Mouse (Mus musculus) heart, postnatal 14 days (tissue): ENCODE results near the gene Cort. TPM values are rescaled to one million over a fixed set of nuclear protein-coding genes. Genes with fewer than 3 reads are reported as not detected.
"Not testable (repeated sequence)": the region's sequence is repeated elsewhere in the genome, so short reads cannot be mapped to it uniquely, and the experiment has no call there.

Experiments used
- DNase-seq, 2 experiments: peaks; one replicate each; pipeline ENCODE4 v3.0.0; 2021 to 2022
- intact Hi-C: fragments of 180-260 bp; cut with DNase I; formaldehyde crosslinking; loops from one replicate; pipeline ENCODE4 v1.15.1; 2025
- total RNA-seq, 2 experiments: library from RNA; stranded (reverse); gene quantifications; 2 replicates each; pipeline ENCODE4 v1.2.3; 2021

Gene Cort
- total RNA-seq, 2 experiments from 2014 or later: 0.59 to 0.88 TPM

DNA sequence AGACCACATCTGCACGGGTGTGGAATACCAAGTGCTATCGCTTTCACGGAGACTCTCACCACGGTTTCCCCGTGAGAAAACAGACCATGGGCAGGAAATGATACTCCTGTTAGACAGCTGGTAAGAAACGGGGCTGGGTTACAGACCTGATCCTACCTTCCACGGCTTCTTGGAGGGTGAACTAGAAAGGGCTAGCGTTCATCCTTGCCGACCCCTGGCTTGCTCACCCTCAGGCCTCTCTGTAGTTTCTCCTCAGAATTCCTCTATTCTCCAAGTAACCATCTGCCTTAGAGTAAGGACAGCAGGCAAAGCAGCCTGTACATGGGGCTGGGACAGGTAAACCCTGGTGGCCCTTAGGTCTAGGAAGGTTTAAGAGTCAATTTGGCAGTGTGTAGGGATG, 22.6 kb upstream of the Cort start:
- intact Hi-C loops: loop anchor here (5.0 kb wide), 1 partner anchor 393 kb away; no protein-coding TSS in a partner anchor
- DNase-seq: no peak

DNA sequence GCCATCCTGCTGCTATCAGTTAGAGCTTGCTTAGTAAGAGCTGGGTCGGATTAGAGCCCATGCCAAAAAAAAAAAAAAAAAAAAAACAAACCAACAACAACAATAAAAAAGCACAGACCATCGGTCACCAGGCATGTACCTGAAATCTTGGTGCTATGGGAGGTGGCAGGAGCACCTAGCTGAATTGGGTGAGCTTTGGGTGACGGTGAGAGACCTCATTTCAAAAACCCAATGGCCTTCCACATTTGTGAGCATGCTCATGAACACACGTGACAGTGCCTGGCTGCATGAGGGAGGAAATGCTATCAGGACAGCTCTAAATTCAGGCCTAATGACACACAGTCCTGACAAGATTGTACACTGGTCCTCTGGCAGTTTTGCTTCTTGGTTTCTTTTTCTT, 21.5 kb upstream of the Cort start:
- DNase-seq: no peak
- intact Hi-C loops: loop anchor here (5.0 kb wide), 1 partner anchor 394 kb away; no protein-coding TSS in a partner anchor

DNA sequence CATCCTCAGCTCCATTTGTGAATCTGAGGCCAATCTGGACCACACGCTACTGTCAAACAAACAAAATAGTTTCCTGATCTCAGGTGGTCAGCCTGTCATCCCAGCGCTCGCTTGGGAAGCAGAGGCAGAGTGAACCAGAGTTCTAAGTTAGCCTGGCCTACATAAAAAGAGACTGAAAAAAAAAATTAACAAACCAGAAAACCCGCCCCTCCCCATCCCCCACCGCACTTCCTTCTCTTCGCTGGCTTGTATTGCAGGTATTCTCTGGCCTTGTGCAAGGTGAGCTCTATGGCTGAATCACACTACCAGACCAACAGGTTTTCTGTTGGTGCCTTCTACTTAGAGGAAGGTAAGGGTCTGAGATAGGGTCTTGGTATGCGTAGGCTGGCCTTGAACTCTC, 21.0 kb upstream of the Cort start:
- intact Hi-C loops: loop anchor here (5.0 kb wide), 1 partner anchor 395 kb away; no protein-coding TSS in a partner anchor

DNA sequence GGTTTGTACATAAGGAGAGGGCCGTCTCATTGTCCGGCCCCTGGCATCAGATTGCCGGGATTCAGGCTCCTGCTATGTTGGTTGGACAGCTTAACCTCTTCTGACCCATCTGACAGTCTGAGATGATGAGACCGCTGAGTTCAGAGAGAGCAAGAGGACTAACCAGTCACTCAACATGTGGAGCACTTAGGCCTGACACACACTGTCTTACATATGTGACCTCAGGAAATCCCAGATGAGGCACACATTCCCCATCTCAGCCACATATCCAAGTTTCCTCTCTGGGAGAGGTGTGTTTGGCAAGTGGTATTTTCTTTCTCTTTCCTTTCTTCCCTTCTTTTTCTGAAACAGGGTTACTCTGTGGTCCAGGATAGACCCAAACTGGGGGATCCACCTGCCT, 18.6 kb upstream of the Cort start:
- intact Hi-C loops: loop anchor here (5.0 kb wide), 1 partner anchor 397 kb away; no protein-coding TSS in a partner anchor
- DNase-seq: no peak

More for the DNA sequence above, 21.0 kb upstream of the Cort start:
- no peak for DNase-seq

DNA sequence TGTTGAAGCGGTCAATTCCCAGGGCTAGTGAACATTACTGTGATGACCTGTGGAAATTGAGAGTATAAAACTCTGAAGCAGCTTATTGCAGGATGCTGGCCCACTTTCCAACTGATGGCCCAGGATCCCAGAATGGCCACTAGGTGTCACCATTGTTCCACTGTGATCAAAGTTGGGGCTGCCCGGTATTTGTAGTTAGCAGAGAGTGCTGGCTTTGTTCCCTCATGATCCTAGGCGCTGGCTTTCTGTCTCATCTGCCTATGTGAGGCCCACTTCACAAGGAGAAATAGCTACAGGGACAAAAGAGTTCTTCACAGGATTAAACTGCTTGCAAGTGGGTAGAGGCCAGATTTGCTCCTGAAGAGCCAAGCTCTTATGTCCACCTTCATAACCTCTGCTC, 17.9 kb upstream of the Cort start:
- intact Hi-C loops: loop anchor here (1.0 kb wide), 1 partner anchor 38 kb away; no protein-coding TSS in a partner anchor
- peak; percentile 79 to 88 for DNase-seq

DNA sequence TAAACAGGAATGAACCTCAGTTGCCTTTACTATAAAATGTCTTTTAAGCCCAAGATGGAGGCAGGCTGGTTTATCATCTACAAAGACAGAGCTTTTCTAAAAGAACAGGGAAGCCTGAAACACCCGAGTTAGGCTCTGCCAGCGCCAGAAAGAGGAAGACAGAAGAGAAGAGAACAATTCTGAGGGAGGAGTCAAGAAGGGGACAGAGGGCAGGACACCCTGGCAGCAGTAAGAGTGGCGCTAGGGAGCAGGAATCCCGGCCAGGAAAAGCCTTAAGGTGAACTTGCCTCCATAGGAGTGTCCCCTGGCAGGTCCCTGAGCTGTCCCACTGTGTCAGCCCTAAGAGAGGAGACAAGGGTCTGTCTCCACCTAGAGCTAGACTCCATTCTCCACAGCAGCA, 17.0 kb upstream of the Cort start:
- intact Hi-C loops: no loop called here

DNA sequence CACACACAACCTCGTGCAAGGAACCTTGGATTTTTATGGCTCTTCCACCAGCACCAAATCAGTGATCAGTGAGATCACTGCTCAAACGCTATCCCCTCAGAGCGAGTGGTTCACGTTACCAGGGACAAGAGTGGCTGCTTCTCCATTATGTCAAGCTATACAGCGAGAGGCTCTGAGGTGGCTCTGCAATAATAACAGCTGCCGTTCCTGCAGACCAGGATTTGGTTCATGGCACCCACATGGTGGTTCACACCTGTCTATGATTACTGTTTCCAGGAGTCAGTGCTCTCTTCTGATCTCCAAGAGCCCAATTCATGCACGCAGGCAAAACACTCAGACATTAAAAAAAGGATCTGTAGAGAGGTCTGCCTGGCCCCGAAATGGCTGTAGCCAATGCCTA, 12.0 kb upstream of the Cort start:
- intact Hi-C loops: loop anchor here (5.0 kb wide), 2 partner anchors 61 to 436 kb away; no protein-coding TSS in a partner anchor
- DNase-seq: no peak

More for the DNA sequence above, 17.0 kb upstream of the Cort start:
- DNase-seq: no peak

DNA sequence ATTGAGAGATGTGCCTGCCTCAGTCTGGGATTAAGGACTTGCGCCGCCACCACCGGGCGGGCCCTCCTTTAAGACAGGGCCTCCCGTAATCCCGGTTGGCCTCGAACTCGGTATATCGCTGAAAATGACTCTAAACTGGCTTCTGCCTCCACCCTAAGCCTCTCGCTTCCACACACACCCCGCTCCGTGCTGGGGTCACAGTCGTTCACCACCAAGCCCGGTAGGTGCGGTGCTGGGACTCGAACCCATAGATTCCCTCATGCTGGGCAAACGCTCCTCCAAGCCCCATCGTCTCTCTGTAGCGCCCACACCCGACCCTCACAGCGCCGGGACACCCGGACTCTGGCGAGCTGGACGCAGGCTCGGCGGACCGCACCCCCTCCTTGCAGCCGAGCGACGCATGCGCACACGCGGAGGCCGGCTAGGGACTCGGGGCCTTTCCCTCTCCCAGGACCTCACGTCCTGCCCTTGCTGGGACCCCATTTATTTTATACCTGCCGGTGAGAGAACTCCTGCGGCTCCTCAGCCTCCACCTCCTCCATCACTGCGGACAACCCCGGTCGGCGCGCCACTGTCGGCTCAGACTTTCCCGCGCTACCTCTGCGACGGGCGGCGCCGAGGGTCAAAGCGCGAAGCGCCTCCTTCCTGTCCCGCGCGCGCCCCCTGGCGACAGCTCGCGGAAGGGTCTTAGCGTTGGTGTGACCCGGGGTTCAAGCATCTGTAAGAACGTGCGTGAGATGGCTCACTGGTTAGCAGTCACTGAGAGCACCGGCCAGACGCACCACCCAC, 10.6 kb upstream of the Cort start, which contains the start of gene Cenps:
TSS of gene Cenps (minus strand) at position 648 of the 789 bp plus-strand sequence.
- intact Hi-C loops: loop anchor here (5.0 kb wide), 2 partner anchors 60 to 435 kb away; no protein-coding TSS in a partner anchor
- peak; percentile 92 to 94 for DNase-seq

DNA sequence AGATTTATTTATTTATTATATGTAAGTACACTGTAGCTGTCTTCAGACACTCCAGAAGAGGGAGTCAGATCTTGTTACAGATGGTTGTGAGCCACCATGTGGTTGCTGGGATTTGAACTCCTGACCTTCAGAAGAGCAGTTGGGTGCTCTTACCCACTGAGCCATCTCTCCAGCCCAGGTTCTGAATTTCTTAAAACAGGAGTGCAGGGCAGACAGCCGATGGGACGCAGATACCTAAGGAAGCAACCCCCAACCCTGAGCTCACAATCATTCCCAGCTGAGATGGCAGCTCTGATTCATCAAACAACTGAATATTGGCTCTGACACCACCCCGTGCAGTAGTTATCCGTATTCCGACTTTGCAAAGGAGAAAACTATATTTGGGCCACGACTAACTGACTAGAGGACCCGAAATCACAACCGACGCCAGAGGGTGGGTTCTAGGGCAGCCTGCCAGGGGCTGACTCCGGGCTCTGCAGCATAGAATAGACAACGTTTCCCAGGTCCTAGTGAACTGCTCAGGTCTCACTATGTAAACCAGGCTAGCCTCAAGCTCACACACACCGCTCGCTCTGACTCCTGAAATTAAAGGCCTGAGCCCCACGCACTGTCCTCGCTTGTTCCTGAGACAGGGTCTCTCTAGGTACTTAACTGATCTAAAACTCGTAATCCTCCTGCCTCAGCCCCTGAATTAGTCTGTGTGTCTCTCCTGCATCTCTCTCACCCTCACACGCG, 9.7 kb upstream of the Cort start:
- DNase-seq: no peak
- intact Hi-C loops: loop anchor here (5.0 kb wide), 2 partner anchors 59 to 434 kb away; no protein-coding TSS in a partner anchor

DNA sequence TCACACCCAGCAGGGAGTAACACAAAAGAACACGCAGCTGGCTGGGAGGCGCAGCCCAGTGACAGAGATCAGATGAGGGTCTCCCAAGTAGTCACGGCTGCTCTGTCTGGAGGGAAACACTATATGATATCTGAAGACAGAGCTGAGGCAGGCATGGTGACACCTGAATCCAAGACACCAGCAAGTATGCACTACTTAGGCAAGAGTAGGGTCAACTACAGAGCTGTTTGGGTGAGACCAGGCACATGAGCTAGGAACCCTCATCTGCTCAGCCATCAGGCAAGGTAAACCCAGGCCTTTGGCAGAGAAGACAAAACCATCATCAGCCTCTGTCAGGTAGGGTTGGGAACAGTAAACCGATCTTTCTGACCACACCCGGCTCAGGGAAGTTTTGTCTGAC, 6.8 kb upstream of the Cort start:
- intact Hi-C loops: loop anchor here (2.0 kb wide), 1 partner anchor 27 kb away; no protein-coding TSS in a partner anchor
- no peak for DNase-seq

DNA sequence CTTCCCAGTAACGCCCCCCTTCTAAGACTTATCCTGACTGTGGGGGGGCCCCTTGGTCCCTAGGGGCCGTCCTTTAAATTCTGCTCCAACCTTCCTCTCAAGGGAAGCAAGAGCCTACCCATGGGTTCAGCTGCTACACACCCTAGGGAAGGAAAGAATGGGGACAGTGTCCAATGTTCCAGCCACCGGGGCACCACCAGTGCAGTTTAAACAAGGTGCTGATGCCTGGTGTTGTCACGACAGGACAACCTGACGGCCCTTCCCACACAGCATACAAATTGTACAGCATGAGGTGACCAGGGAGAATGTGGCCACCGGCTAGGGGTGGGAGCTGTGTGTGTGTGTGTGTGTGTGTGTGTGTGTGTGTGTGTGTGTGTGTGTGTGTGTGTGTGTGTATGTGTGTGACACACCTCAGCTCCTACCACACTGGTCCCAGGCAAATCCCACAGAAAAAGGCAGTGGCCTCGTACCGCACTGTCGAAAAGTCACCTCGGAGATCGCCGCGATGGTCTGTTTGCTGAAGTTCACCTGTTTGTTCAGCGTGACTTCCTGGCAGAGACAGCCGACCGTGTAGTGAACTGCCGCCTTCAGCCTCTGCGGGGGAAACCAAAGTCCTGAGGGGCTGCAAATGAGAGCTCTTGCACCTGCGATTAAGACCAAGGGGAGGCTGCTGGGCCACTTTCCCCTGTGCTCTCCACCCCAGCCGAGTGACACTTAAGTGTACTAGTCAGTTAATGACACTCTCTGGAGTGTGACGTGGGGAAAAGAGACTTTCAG, 5.4 kb upstream of the Cort start:
- DNase-seq: no peak
- intact Hi-C loops: loop anchor here (2.0 kb wide), 1 partner anchor 25 kb away; no protein-coding TSS in a partner anchor

DNA sequence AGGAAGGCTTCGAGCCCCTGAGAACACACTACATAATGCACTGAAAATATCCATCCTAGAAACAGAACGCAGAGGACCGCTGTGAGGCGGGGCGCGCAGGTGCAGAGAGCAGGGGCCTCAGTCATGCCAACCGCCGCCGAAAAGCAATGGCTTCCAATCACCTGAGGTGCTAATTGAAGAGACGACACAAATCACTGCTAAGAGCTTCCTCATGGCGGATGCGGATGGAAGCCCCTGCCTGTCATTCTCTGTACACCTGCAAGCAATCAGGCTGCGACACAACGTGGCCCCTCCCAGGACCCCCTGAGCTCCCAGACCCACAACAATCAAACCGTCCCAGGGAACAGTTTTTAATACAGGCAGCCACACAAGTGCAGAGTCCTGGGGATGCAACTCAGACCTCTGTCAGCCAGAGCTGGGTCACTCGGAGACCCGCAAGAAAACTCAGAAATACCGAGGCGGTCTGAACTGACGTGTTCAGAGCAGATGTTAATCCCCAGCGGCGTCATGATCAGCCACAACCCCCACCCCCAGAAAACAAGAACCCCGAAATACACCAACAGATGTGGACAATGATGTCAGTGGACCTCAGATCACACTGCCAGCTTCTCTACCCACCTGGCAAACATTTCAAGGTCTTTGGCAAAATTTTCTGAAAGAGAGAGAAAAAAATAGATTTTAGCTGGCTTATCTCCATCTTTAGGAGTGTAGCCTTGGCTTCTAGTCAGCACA, 4.6 kb upstream of the Cort start:
- intact Hi-C loops: no loop called here
- DNase-seq: no peak

DNA sequence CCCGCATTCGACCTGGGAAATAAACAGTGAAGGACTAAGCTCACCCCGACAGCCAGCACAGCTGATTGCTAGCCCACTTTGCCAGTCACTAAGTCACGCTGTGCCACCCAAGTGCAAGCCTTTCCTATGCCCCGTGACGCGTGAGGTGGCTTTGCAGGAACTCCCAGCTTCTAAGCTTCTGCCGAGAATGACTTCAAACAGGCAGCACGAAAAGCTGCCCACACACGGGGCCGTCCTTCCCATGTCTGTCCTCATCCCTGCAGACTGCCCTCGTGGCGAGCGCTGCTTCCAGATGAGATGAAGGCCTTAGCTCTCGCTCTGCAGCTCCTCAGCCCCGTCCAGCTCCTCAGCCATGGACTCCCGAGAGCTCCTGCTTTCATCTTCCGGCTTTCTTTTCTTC, 1.9 kb upstream of the Cort start:
- no peak for DNase-seq
- intact Hi-C loops: no loop called here

DNA sequence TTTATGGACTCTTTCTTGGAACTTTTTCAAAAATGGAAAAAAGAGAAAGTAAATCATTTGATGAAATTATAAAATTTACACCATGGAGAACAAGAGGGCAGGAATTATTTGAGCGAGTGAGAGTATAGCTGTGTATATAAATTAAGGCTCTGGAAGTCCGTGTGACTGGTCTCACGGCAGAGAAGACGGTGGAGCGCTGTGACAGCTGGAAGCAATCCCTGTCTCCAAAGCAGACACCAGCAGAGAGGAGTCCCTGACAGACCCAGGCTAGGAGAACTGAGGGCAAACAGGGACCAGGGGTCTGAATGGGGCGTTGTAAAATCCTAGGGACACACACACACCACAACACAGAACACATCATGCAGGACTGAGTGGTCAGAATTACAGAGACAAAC, 451 bp downstream of the Cort start:
- no peak for DNase-seq
- intact Hi-C loops: no loop called here

DNA sequence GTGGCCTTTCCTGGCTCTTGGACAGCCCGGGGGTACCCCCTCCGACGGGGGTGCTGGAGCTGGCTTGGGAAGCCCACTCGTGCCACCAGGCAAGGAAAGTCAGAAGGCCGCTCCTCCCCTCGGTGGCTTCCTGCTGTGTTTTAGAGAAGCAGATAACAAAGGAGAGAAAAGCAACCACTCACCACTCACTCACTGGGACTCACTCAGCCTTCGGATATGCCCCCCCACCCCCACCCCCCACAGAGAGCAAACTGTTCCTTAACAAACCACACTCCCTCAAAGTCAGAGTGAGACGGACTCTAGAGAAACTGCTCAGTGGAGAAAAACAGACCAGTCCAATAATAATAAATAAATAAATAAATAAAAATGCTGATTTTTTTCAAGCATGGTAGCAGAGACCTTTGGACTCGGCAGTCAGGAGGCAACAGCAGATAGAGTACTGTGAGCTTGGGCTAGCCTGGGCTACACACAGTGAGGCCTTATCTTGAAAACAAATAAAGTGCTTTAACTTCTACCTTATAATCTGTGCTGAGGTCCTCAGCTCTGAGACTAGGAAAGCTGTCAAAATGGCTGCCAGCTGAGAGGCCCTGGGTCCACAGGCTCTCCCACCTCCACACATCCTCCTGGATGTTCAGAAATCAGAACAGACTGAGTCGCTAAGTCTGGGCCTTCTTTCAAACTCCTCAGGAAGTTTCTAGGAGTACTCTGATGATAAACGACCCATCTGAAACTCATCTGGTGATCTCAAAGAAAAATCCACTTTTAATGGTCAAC, 1.0 kb downstream of the Cort start:
- intact Hi-C loops: no loop called here
- no peak for DNase-seq

DNA sequence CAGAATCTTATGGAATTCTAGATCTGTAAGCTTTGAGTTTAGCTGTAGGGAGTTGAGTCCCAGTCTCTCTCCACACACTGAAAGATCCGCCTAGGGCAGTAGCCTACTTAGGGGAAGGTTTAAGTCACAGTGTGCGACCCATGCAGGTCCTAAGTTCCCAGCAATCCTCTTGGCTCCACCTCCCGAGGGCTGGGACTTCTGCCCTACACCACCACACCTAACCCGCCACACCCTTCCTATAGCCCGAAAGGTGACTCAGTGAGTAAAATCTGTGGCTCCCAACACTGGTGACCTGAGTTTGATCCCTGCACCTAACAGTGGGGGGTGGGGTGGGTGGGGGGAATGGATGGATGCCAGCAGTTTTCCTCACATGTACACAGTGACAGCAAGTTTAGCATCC, 3.1 kb downstream of the Cort start:
- no peak for DNase-seq
- intact Hi-C loops: no loop called here

DNA sequence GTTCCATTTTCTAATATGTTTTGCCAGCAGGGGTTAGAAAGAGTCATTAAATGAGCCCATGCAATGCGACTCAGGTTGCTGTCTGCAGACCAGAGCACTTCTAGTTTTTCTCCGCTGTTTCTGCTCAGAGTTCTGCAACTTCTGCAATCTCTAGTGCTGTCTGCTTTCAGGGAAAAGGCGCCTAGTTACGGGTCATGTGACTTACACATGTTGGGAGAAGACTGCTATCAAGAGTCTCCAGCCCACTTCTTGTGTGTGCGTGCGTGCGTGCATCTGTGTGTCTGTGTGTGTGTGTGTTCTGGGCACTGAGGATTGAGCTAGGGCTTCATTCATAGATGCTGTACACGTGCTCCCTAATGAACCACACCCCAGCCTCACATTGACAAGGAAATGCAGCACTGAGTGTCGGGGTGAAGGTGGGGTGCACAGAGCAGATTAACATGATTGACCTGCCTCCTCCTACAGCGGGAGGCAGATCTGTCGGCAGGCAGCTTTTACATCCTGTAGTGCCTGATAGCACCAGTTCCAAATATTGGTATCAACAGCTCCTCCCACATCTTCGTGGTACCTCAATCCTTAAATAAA, 6.5 kb downstream of the Cort start:
- DNase-seq, intact Hi-C loops: not testable (repeated sequence)

DNA sequence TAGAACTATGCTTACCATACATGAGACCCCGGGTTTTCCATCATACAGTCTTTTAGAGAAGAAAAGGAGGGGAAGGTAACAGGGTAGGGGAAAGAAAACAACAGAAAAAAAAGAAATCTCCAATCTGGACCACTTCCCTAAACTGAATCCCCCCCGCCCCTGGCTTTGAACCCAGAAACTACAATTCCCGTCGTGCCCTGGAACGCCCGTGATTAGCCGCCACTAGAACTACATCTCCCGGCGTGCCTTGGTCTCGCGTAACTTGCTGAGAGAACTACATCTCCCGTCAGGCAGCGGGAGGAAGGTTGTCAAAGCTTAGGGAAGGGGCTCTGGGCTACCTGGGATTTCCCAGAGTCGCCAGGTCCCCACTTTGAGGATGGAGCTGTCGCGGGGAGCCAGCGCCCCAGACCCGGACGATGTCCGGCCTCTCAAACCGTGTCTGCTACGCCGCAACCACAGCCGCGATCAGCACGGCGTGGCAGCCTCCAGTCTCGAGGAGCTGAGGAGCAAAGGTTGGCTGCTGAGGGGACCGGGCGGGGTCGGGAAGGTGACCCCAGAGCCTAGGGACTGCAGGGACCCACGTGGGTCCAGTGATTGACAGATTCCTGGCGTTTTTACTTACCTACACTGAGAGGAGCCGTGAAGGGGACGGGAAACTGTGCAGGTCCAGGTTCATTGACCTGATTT, 22.5 kb downstream of the Cort start, which contains the start of gene Dffa:
TSS of gene Dffa (plus strand) at position 272 of the 687 bp plus-strand sequence.
- intact Hi-C loops: no loop called here
- peak; percentile 87 to 94 for DNase-seq
